Mouse (Mus musculus) heart, embryonic 14.5 days (tissue): ENCODE results near the gene Helz. TPM values are rescaled to one million over a fixed set of nuclear protein-coding genes. Genes with fewer than 3 reads are reported as not detected.
A peak's percentile ranks its signal among the peaks of the same experiment; 100 is the strongest.

ENCODE experiments used
- ATAC-seq: fragments of 200-750 bp; cut with Nextera tagmentation; 2 replicates; pipeline ENCODE4 v1.8.0; 2017; ENCODE audit warnings: low read depth, moderate TSS enrichment; ENCODE audit not compliant: insufficient number of reproducible peaks, insufficient read depth, low FRiP score
- H3K27ac ChIP-seq, 2 experiments: fragments of 200-500 bp in 1 of 2; fragments of 300-500 bp in 1 of 2; sonication (generic) in 1 of 2; replicated peaks in 1 of 2; 2 replicates each; pipeline ENCODE4 v1.5.1; 2012 to 2014; ENCODE audit warnings: low read depth in 2 of 2, low read length in 2 of 2, control low read depth in 1 of 2, mild to moderate bottlenecking in 1 of 2, mixed read lengths in 1 of 2; ENCODE audit not compliant: control insufficient read depth in 1 of 2, insufficient read depth in 1 of 2
- H3K27me3 ChIP-seq: fragments of 300-500 bp; sonication (generic); 2 replicates; pipeline ENCODE4 v1.6.1; 2014; ENCODE audit warnings: mild to moderate bottlenecking, low read length, control low read depth; ENCODE audit not compliant: control insufficient read depth, insufficient read depth
- H3K36me3 ChIP-seq: fragments of 300-500 bp; sonication (generic); 2 replicates; pipeline ENCODE4 v1.6.1; 2014; ENCODE audit warnings: mild to moderate bottlenecking, control low read depth, low read length, mixed read lengths; ENCODE audit not compliant: control insufficient read depth, insufficient read depth
- H3K4me1 ChIP-seq, 2 experiments: fragments of 200-500 bp in 1 of 2; fragments of 300-500 bp in 1 of 2; sonication (generic) in 1 of 2; 2 replicates each; pipeline ENCODE4 v1.6.1; 2012 to 2014; ENCODE audit warnings: low read length in 2 of 2, control low read depth in 1 of 2, mixed read lengths in 1 of 2; ENCODE audit not compliant: control insufficient read depth in 2 of 2, insufficient read depth in 2 of 2
- H3K4me2 ChIP-seq: fragments of 300-500 bp; sonication (generic); 2 replicates; pipeline ENCODE4 v1.6.1; 2014; ENCODE audit warnings: mild to moderate bottlenecking, low read length
- H3K4me3 ChIP-seq, 2 experiments: fragments of 200-500 bp in 1 of 2; fragments of 300-500 bp in 1 of 2; sonication (generic) in 1 of 2; 2 replicates each; pipeline ENCODE4 v1.5.1; 2012 to 2014; ENCODE audit warnings: low read length in 2 of 2, mild to moderate bottlenecking in 2 of 2, control low read depth in 1 of 2, low read depth in 1 of 2, moderate library complexity in 1 of 2; ENCODE audit not compliant: control insufficient read depth in 1 of 2, insufficient read depth in 1 of 2
- H3K9ac ChIP-seq: fragments of 300-500 bp; sonication (generic); 2 replicates; pipeline ENCODE4 v1.6.1; 2014; ENCODE audit warnings: mild to moderate bottlenecking, low read length
- H3K9me3 ChIP-seq: fragments of 300-500 bp; sonication (generic); 2 replicates; pipeline ENCODE4 v1.6.1; 2016; ENCODE audit warnings: low read length, control low read depth; ENCODE audit not compliant: control insufficient read depth
- WGBS: fragments of 180-500 bp; shearing (Covaris S2); extraction: QIAGEN DNeasy Blood & Tissue Kit; methylation state at CpG from one replicate; pipeline ENCODE4 v1.1.7; 2014; 5-methylcytosine and 5-hydroxymethylcytosine counted together
- polyA plus RNA-seq: library from polyadenylated mRNA; unstranded; fragments of >200 nt; fragmentation: Nextera tagmentation; extraction: Ambion mirVana; gene quantifications from 2 replicates; pipeline ENCODE4 v1.2.1, GENCODE M21; 2014

Helz gene
- polyA plus RNA-seq, 1 experiment from 2014 or later = 17.5 TPM

DNA sequence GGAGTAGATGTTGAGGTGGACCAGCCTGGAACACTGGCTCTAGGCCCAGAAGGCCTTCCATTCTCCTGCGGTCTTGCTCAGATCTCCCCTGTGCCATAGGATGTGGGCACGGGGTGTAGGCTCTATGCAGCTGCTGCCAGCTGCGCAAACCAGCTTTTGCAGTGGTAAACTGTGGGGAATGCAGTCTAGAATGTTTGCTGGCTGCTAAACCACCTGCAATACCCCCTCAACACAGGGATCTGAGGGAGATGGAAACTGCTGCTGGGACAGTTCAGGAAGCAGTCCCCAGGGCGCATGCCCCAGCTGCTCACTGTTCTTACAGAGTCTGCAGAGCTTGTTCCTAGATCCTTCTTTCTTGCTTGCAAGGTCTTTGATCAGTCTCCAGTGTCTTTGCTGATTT lies 96.7 kb downstream of the Helz start:
- Histone ChIP-seq H3K36me3 (peaks cover 77% of the 10 kb centered on the region), H3K4me3 (no peak overlapping the region), H3K27me3 (no peaks in the 10 kb centered on the region), H3K9ac (no peak overlapping the region), H3K4me1 (peaks cover 0 to 3% of the 10 kb centered on the region in 2 experiments; a peak in 1 of 4 replicates), H3K9me3 (no peaks in the 10 kb centered on the region), H3K4me2 (no peak overlapping the region), H3K27ac (no peak overlapping the region)
- 95% methylated on average over 4 of the region's 4 CpGs for WGBS
- ATAC-seq = no peak

DNA sequence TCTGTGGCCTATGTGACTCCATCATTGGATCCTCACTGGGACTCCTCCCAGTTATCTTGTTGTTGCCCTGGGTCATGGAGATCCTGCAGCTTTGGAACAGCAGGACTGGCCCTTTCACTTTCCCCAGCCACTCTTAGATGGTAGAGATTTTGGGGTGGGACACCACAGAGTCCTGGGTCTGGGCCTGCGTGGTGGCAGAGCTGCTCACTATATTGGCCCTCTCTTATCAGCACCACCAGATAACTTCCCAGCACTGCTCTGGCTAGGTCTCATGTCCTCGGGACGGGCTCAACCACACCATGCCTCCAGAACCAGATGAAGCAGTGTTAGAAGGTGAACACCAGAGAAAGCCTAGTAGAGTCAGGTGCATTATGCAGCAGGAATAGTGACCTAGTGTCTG lies 99.6 kb downstream of the Helz start:
- no peaks in the 10 kb centered on the region for H3K9me3 ChIP-seq
- no peak overlapping the region for H3K27ac ChIP-seq
- H3K36me3 ChIP-seq = peaks cover 77% of the 10 kb centered on the region
- no peak overlapping the region for H3K9ac ChIP-seq
- 0 out of 2 replicates have a peak, but pooled peaks have one; percentile 34 for ATAC-seq
- no peak overlapping the region for H3K4me2 ChIP-seq
- WGBS = 56% methylated on average over 3 of the region's 3 CpGs
- no peaks in the 10 kb centered on the region for H3K27me3 ChIP-seq
- peaks cover 3 to 6% of the 10 kb centered on the region in 2 experiments; a peak in 3 of 4 replicates for H3K4me1 ChIP-seq
- no peak overlapping the region for H3K4me3 ChIP-seq

DNA sequence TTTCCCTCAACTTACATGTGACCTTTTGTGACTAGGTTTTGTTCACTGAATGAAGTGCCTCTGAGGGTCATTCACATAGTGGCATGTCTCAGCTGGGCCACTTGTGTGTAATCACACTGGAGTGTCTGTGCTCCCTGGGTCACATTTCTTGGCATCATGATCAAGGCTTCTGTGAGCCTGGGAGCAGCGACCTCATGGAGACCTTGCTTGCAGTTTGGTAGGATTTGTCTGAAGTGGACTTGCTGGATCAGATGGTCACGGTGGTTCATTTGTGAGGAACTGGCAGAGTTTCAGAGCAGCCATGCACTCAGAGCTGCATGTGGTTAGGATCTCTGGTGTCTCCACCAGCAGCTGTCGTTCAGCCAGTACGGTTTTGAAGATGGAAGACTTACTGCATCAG lies 100.9 kb downstream of the Helz start:
- H3K27ac ChIP-seq = no peak overlapping the region
- no peaks in the 10 kb centered on the region for H3K27me3 ChIP-seq
- H3K4me1 ChIP-seq = peaks cover 3 to 6% of the 10 kb centered on the region in 2 experiments; a peak in 3 of 4 replicates
- 59% methylated on average over 4 of the region's 4 CpGs for WGBS
- no peak overlapping the region for H3K4me3 ChIP-seq
- peaks cover 75% of the 10 kb centered on the region for H3K36me3 ChIP-seq
- no peak overlapping the region for H3K4me2 ChIP-seq
- no peaks in the 10 kb centered on the region for H3K9me3 ChIP-seq
- no peak overlapping the region for H3K9ac ChIP-seq
- ATAC-seq = no peak

DNA sequence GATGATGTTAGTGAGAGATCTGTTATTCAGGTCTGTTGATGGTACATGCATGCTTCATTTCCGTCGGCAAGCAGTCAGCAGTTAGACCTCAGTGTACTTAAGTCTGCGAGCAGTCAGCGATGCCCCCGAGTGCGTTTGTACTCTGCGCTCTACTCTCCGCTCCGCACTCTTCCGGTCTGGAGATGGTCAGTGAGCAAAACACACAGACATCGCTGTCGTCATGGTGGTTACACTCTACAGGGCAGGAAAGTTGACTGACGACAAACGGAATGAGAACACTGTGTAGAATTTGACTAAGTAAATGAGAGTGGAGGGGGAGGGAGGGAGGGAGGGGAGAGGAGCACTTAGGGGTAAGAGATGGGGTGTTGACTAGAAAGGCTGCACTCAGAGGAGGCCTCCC lies 101.7 kb downstream of the Helz start:
- Histone ChIP-seq H3K27ac (no peak overlapping the region), H3K9me3 (no peaks in the 10 kb centered on the region), H3K36me3 (peaks cover 71% of the 10 kb centered on the region), H3K4me2 (no peak overlapping the region), H3K27me3 (no peaks in the 10 kb centered on the region), H3K9ac (no peak overlapping the region), H3K4me3 (no peak overlapping the region), H3K4me1 (peaks cover 3 to 6% of the 10 kb centered on the region in 2 experiments; a peak in 3 of 4 replicates)
- ATAC-seq = no peak
- 83% methylated on average over 14 of the region's 14 CpGs for WGBS

DNA sequence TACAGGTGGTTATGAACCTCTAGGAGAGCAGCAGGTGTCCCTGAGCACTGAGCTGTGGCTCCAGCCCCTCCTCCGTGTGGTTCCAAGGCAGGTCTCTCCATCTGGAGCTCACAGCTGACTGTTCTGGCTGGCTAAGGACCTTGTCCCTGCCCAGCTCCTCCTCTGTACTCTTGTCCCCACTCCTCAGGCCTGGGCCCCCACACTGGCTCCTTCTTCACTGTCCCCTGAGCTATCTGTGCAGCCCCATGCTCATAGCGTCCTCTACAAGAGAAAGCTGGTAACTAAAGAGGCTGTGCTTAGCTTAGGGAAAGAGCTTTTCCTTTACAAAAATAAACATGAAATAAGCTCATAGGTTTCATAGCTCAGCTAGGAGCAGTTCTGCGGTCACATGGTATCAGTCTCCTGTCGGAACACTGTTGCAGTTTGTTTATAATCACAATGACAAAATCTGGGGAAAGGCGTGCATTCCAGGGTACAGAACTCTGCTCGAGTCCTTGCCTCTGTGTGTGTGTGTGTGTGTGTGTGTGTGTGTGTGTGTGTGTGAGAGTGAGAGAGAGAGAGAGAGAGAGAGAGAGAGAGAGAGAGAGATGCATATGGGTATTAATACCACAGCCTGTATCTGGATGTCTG lies 102.8 kb downstream of the Helz start:
- no peak overlapping the region for H3K4me2 ChIP-seq
- H3K27ac ChIP-seq = no peak overlapping the region
- H3K4me3 ChIP-seq = no peak overlapping the region
- no peak overlapping the region for H3K9ac ChIP-seq
- H3K27me3 ChIP-seq = no peaks in the 10 kb centered on the region
- H3K9me3 ChIP-seq = no peaks in the 10 kb centered on the region
- 68% methylated on average over 6 of the region's 6 CpGs for WGBS
- ATAC-seq = no peak
- peaks cover 68% of the 10 kb centered on the region for H3K36me3 ChIP-seq
- H3K4me1 ChIP-seq = peaks cover 3 to 6% of the 10 kb centered on the region in 2 experiments; a peak in 3 of 4 replicates

DNA sequence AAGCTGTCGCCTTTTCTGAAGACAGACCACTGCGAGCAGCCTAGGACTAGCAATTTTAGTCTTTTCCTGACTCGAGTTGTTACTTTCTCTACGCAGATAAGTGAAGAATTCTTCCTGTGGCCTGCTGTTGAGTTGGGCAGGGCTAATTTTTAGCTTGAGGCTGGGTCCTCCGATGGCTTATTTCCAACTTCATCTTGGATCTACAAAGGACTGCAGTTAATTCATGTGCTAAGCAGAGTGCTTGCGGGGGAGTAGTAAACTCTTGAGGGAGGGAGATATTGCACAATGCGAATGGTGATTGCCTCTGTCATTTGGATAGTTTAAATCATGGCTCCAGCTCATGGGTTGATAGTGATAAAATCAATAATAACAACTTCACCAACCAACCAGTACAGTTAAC lies 103.7 kb downstream of the Helz start:
- Histone ChIP-seq H3K36me3 (peaks cover 68% of the 10 kb centered on the region), H3K4me2 (no peak overlapping the region), H3K27me3 (no peaks in the 10 kb centered on the region), H3K4me3 (no peak overlapping the region), H3K4me1 (peaks cover 3 to 6% of the 10 kb centered on the region in 2 experiments; a peak in 3 of 4 replicates), H3K9ac (no peak overlapping the region), H3K9me3 (no peaks in the 10 kb centered on the region), H3K27ac (no peak overlapping the region)
- 60% methylated on average over 7 of the region's 7 CpGs for WGBS
- no peak for ATAC-seq

DNA sequence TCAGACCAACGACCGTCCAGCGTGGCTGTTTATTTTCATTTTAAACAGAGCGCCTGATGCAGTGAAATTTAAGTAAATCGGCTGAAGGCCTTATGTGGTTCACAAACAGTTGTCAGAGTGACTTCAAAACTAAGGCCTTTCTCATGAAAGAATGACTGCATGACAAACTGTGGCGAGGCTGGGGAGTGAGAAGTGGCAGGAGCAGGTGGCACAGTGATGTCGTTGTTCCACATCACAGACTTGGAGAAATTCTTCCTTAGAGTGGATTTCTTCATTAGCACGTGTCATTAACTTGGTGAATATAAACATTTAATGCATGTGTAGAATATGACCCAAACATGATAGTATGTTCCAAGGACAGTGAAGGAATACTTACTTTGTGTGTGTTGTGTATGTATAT lies 104.4 kb downstream of the Helz start:
- H3K4me3 ChIP-seq = no peak overlapping the region
- no peaks in the 10 kb centered on the region for H3K9me3 ChIP-seq
- peaks cover 71% of the 10 kb centered on the region for H3K36me3 ChIP-seq
- H3K27me3 ChIP-seq = no peaks in the 10 kb centered on the region
- no peak overlapping the region for H3K4me2 ChIP-seq
- peaks cover 3 to 6% of the 10 kb centered on the region in 2 experiments; a peak in 3 of 4 replicates for H3K4me1 ChIP-seq
- WGBS = 86% methylated on average over 8 of the region's 8 CpGs
- no peak overlapping the region for H3K9ac ChIP-seq
- no peak for ATAC-seq
- H3K27ac ChIP-seq = no peak overlapping the region

DNA sequence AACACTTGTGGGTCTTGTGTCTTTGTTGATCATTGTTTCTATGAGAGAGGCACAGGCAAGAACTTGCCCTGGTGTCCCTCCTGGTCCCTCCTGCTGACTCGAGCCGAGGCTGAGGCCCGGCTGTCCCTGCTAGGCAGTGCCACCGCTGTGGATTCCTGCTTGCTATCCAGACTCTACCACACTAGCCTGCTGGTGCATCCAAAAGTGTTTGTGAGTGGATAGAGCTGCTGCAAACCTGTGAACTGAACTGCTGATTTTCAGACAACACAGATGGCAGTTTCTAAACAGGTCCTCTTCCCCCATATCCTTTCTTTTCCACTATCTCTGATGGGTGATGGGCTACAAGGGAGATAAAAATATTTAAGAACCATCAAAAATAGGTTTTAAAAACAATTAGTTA lies 107.8 kb downstream of the Helz start:
- Histone ChIP-seq H3K27ac (no peak overlapping the region), H3K4me2 (no peak overlapping the region), H3K9me3 (no peaks in the 10 kb centered on the region), H3K4me3 (no peak overlapping the region), H3K36me3 (peaks cover 74% of the 10 kb centered on the region), H3K4me1 (peaks cover 0 to 2% of the 10 kb centered on the region in 2 experiments; a peak in 2 of 4 replicates), H3K27me3 (no peaks in the 10 kb centered on the region), H3K9ac (no peak overlapping the region)
- WGBS = 78% methylated on average over 4 of the region's 4 CpGs
- no peak for ATAC-seq
